Mouse (Mus musculus) midbrain, embryonic 12.5 days (tissue): Measurements from ENCODE around the gene Prdx4. TPM values are rescaled to one million over a fixed set of nuclear protein-coding genes. Genes with fewer than 3 reads are reported as not detected.

ENCODE experiments used
- polyA plus RNA-seq: library from polyadenylated mRNA; unstranded; fragments of >200 nt; fragmentation: Nextera tagmentation; extraction: Ambion mirVana; gene quantifications from 2 replicates; pipeline ENCODE4 v1.2.1, GENCODE M21; 2016

Gene Prdx4
- polyA plus RNA-seq, 1 experiment from 2014 or later, result 197 TPM

Other genes starting within 250 kb of the Prdx4 start
- not detected in 2 replicates for gene Magea2, start 247.1 kb downstream of the Prdx4 start, polyA plus RNA-seq
- gene Cldn34b2, start 212.3 kb downstream of the Prdx4 start, polyA plus RNA-seq, result not detected in 2 replicates
- gene Sat1, start 124.3 kb downstream of the Prdx4 start, polyA plus RNA-seq, result 67.3 and 68.9 TPM in 2 replicates
- 20.7 and 23.1 TPM in 2 replicates for gene Acot9, start 78.3 kb downstream of the Prdx4 start, polyA plus RNA-seq